Mouse (Mus musculus): ENCODE results near the gene Rreb1. TPM values are rescaled to one million over a fixed set of nuclear protein-coding genes. Genes with fewer than 3 reads are reported as not detected.

The Rreb1 gene
- polyA plus RNA-seq, 1 experiment from 2014 or later = 8.8 TPM

GRCm38 (mm10) chr13:37760373-37760772, 17.8 kb upstream of the Rreb1 start:
- Histone ChIP-seq H3K4me2 (peak overlapping the region; percentile 54), H3K36me3 (no peaks in the 10 kb centered on the region), H3K4me1 (peaks cover 51% of the 10 kb centered on the region), H3K9ac (no peak overlapping the region), H3K27ac (peak overlapping the region; percentile 75), H3K4me3 (no peak overlapping the region), H3K9me3 (replicated peaks) (no peaks in the 10 kb centered on the region), H3K27me3 (replicated peaks) (no peaks in the 10 kb centered on the region)
- WGBS (ENCODE audit: insufficient replicate concordance) = 39% methylated on average over 3 of the region's 3 CpGs
- no peak for ATAC-seq

GRCm38 (mm10) chr13:37760957-37761941, 17.0 kb upstream of the Rreb1 start:
- H3K4me1 ChIP-seq = peaks cover 51% of the 10 kb centered on the region
- H3K27me3 ChIP-seq (replicated peaks) = no peaks in the 10 kb centered on the region
- H3K4me3 ChIP-seq = no peak overlapping the region
- no peak overlapping the region for H3K9ac ChIP-seq
- 40% methylated on average over 23 of the region's 23 CpGs for WGBS (ENCODE audit: insufficient replicate concordance)
- peak overlapping the region; percentile 15; the same call in 1 of the 2 replicates for H3K27ac ChIP-seq
- H3K36me3 ChIP-seq = no peaks in the 10 kb centered on the region
- no peaks in the 10 kb centered on the region for H3K9me3 ChIP-seq (replicated peaks)
- ATAC-seq = no peak
- peak overlapping the region; percentile 32 for H3K4me2 ChIP-seq

DNA sequence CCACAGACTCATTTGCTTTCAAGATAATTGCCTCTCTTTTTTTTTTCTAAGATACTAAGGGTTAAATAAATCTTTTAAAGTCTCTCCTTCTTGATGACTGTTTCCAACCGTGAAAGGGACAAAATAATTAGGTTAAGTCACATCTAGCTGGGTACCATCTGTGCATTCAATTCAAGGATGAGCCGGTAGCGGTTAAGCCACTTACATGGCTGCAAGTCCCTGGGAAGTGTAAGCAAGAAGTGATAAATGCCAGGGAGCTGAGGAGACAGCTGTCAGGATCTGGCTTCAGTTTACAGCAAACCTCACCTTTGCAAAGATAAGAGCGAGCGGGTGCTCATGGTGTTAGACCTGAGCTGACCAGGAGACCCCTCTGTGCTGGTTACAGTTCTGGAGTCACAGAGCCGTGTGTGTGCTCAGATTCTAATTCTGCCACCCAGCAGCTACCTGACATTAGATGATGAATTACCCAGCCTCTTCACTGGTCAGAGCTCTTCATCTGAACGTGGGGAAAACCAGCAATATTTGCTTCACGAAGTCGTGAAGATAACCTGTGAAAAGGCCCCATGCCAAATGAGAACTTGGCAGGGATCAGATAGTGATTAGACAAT, 14.3 kb upstream of the Rreb1 start:
- 51% methylated on average over 9 of the region's 9 CpGs for WGBS (ENCODE audit: insufficient replicate concordance)
- H3K9me3 ChIP-seq (replicated peaks) = no peaks in the 10 kb centered on the region
- H3K9ac ChIP-seq = no peak overlapping the region
- no peaks in the 10 kb centered on the region for H3K27me3 ChIP-seq (replicated peaks)
- H3K4me3 ChIP-seq = no peak overlapping the region
- no peak for ATAC-seq
- peaks cover 29% of the 10 kb centered on the region for H3K4me1 ChIP-seq
- no peak overlapping the region for H3K4me2 ChIP-seq
- no peaks in the 10 kb centered on the region for H3K36me3 ChIP-seq
- no peak overlapping the region for H3K27ac ChIP-seq

DNA sequence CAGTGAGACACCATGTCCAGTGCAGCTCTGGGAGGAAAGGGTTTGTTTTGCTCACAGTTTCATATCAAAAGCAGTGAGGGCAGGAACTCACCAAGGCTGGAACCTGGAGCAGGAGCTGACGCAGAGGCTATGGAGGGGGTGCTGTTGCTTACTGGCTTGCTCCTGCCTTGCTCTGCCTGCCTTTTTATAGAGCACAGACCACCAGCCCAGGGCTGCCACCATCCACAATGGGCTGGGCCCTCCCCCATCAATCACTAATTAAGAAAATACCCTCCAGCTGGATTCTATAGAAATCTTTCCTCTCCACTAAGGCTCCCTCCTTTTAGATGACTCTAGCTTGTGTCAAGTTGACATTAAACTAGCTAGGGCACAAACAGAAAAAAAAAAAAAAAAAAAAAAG, 8.4 kb upstream of the Rreb1 start:
- Histone ChIP-seq H3K4me3 (no peak overlapping the region), H3K27ac (no peak overlapping the region), H3K9ac (no peak overlapping the region), H3K4me1 (0 out of 2 replicates have a peak, but pooled peaks cover 7% of the 10 kb centered on the region), H3K4me2 (no peak overlapping the region), H3K27me3 (replicated peaks) (no peaks in the 10 kb centered on the region), H3K9me3 (replicated peaks) (no peaks in the 10 kb centered on the region), H3K36me3 (no peaks in the 10 kb centered on the region)
- no peak for ATAC-seq
- 38% methylated on average over 1 of the region's 1 CpGs for WGBS (ENCODE audit: insufficient replicate concordance)

DNA sequence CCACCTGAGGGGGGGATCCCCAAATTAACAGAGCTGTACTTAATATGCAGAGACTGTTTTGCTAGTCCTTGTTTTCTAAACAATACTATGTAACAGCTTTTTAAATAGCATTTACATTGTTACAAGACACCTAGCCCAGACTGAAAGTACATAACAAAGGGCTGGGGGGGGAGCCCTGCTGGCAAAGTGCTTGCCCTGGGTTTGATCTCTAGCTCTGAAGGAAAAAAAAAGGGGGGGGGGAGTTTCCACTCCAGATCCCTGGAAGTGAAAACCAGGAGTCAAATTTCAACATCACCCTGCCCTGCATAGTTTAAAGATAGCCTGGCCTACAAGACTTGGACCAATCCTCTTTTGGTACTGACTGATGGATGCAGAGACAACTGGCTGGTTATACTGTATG, 4.7 kb upstream of the Rreb1 start:
- Histone ChIP-seq H3K4me2 (no peak overlapping the region), H3K4me1 (peaks cover 24% of the 10 kb centered on the region), H3K27me3 (replicated peaks) (peaks cover 12% of the 10 kb centered on the region), H3K9ac (no peak overlapping the region), H3K9me3 (replicated peaks) (no peaks in the 10 kb centered on the region), H3K27ac (no peak overlapping the region), H3K4me3 (no peak overlapping the region), H3K36me3 (no peaks in the 10 kb centered on the region)
- no peak for ATAC-seq

GRCm38 (mm10) chr13:37776675-37777074, 1.5 kb upstream of the Rreb1 start:
- Histone ChIP-seq H3K27me3 (replicated peaks) (peaks cover 33% of the 10 kb centered on the region), H3K9me3 (replicated peaks) (no peaks in the 10 kb centered on the region), H3K4me3 (no peak overlapping the region), H3K4me2 (no peak overlapping the region), H3K4me1 (peaks cover 34% of the 10 kb centered on the region), H3K27ac (no peak overlapping the region), H3K9ac (no peak overlapping the region), H3K36me3 (no peaks in the 10 kb centered on the region)
- no peak for ATAC-seq

GRCm38 (mm10) chr13:37777351-37778146, 651 bp upstream of the Rreb1 start:
- peak; percentile 61 for ATAC-seq
- WGBS (ENCODE audit: insufficient replicate concordance) = 8% methylated on average over 25 of the region's 25 CpGs

DNA sequence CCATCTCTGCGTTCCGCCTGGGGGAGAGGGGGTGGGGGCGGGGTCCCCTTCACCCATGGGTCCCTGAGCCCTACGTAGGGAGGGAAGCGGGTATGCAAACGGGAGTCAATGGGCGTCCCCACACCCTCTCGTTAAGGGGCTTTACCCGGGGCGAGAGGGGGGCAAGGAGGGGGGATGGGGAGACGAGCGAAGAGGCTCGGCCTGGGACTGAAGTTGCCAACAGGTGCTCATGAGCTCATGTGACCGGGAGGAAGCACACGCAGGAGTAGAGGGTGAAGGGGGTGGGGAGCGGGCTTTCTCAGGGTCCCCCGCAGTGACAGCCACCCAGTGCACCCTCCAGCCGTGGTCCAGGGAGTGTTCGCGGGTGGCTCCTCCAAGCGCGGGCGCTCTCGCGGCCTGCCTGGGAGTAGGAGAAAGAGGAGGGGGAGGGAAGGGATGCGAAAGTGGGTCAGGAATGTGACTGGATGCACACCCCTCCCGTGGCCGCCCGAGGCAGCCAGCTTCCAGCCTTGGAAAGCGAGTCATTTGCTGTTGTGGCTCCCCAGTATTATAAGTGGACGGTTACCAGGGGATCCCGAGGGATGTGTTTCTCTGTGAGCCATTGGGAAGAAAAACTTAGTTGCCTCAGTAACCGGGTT, 513 bp downstream of the Rreb1 start:
- Histone ChIP-seq H3K4me2 (peak overlapping the region; percentile 97), H3K4me1 (peaks cover 28% of the 10 kb centered on the region), H3K9ac (peak overlapping the region; percentile 64), H3K4me3 (peak overlapping the region; percentile 63), H3K36me3 (no peaks in the 10 kb centered on the region), H3K9me3 (replicated peaks) (no peaks in the 10 kb centered on the region), H3K27me3 (replicated peaks) (peaks cover 33% of the 10 kb centered on the region), H3K27ac (peak overlapping the region; percentile 49)
- ATAC-seq = peak; percentile 18; the same call in 1 of the 2 replicates
- 1% methylated on average over 33 of the region's 33 CpGs for WGBS (ENCODE audit: insufficient replicate concordance)

More at GRCm38 (mm10) chr13:37777351-37778146, 651 bp upstream of the Rreb1 start:
- peaks cover 33% of the 10 kb centered on the region for H3K27me3 ChIP-seq (replicated peaks)
- H3K27ac ChIP-seq = no peak overlapping the region
- no peaks in the 10 kb centered on the region for H3K9me3 ChIP-seq (replicated peaks)
- H3K4me3 ChIP-seq = peak overlapping the region; percentile 63
- H3K4me1 ChIP-seq = peaks cover 33% of the 10 kb centered on the region
- no peaks in the 10 kb centered on the region for H3K36me3 ChIP-seq
- H3K4me2 ChIP-seq = peak overlapping the region; percentile 97
- peak overlapping the region; percentile 64 for H3K9ac ChIP-seq

DNA sequence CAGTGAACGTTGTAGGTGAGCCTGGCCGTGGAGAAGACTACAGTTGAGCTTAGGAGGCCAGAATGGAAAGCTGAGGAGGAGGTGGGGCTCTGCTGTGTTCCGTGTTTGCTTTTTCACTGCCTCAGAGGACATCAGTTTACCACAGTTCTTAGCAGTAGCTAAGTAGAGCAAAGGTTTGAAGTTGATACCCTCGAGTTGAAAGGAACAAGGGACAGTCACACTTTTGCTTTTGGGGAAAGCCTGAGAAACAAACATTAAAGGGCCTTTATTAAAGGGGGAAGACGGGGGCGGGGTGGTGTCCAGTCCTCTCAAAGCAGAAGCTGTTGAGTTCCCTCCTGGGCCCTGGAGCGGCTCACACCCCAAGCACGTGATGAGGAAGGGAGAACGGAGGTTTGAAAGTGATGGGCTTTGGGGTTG, 1.1 kb downstream of the Rreb1 start:
- Histone ChIP-seq H3K4me1 (peaks cover 34% of the 10 kb centered on the region), H3K27ac (peak overlapping the region; percentile 34), H3K4me3 (peak overlapping the region; percentile 63), H3K36me3 (no peaks in the 10 kb centered on the region), H3K9me3 (replicated peaks) (no peaks in the 10 kb centered on the region), H3K9ac (peak overlapping the region; percentile 64), H3K4me2 (peak overlapping the region; percentile 97), H3K27me3 (replicated peaks) (peaks cover 33% of the 10 kb centered on the region)
- WGBS (ENCODE audit: insufficient replicate concordance) = 7% methylated on average over 9 of the region's 9 CpGs
- ATAC-seq = 0 out of 2 replicates have a peak, but pooled peaks have one; percentile 11

DNA sequence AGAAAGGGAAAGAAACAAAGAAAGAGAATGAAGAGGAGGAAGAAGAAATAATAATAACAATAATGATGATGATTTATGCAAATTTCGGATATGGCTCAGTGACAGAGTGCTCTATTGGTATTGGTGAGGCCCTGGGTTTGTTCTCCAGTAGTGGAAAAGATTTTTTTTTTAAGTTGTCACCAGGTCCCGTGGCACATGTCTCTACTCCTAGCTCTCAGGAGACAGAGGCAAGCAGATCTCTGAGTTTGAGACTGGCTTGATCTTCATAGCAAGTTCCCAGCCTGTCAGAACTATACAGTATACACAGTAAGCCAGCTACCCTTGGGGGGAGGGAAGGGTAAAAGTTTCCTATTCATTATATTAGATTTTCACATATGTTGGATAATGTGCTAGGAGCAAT, 3.4 kb downstream of the Rreb1 start:
- H3K4me1 ChIP-seq = peaks cover 38% of the 10 kb centered on the region
- no peak overlapping the region for H3K4me2 ChIP-seq
- peaks cover 33% of the 10 kb centered on the region for H3K27me3 ChIP-seq (replicated peaks)
- 56% methylated on average over 2 of the region's 2 CpGs for WGBS (ENCODE audit: insufficient replicate concordance)
- no peak overlapping the region for H3K4me3 ChIP-seq
- no peak overlapping the region for H3K27ac ChIP-seq
- no peaks in the 10 kb centered on the region for H3K36me3 ChIP-seq
- H3K9me3 ChIP-seq (replicated peaks) = no peaks in the 10 kb centered on the region
- H3K9ac ChIP-seq = no peak overlapping the region
- no peak for ATAC-seq

DNA sequence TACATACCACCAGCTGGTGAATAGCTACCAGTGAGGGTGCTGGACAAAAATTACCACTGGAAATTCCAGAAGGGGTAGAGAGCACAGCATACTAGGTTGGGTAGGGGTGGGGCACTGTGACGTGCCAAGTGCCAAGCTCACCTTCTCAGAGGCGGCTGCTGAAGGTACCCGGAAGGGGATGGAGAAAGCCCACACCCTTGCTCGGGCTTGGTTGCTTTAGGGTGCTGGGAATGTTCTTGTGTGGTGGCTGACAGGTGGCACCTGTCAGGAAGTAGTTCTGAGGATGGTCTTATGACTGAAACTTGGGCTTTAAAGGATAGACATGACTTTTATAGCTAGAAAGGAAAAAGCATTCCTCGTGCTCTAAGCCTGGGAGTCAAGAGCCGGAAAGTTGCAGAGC, 3.9 kb downstream of the Rreb1 start:
- WGBS (ENCODE audit: insufficient replicate concordance) = 79% methylated on average over 6 of the region's 6 CpGs
- Histone ChIP-seq H3K9me3 (replicated peaks) (no peaks in the 10 kb centered on the region), H3K36me3 (no peaks in the 10 kb centered on the region)

More for the DNA sequence above, 3.9 kb downstream of the Rreb1 start:
- peaks cover 34% of the 10 kb centered on the region for H3K4me1 ChIP-seq
- no peak for ATAC-seq
- H3K27me3 ChIP-seq (replicated peaks) = peaks cover 33% of the 10 kb centered on the region
- H3K9ac ChIP-seq = no peak overlapping the region
- H3K4me3 ChIP-seq = no peak overlapping the region
- H3K4me2 ChIP-seq = no peak overlapping the region
- no peak overlapping the region for H3K27ac ChIP-seq

All from liver, embryonic 12.5 days (tissue).